Mouse (Mus musculus) bone marrow macrophage, adult 2 months (primary cell): ENCODE data around the gene Nuak1. TPM values are rescaled to one million over a fixed set of nuclear protein-coding genes. Genes with fewer than 3 reads are reported as not detected.

ENCODE experiments used
- H3K27ac ChIP-seq: 2 replicates; pipeline ENCODE4 v1.5.1; 2012; ENCODE audit warnings: low read depth, low read length; ENCODE audit not compliant: insufficient read depth
- H3K4me1 ChIP-seq: 2 replicates; pipeline ENCODE4 v1.6.1; 2012; ENCODE audit warnings: low read length; ENCODE audit not compliant: control insufficient read depth, insufficient read depth
- H3K4me3 ChIP-seq: 2 replicates; pipeline ENCODE4 v1.5.1; 2012; ENCODE audit warnings: mild to moderate bottlenecking, low read length, moderate library complexity; ENCODE audit not compliant: insufficient read depth
- CTCF ChIP-seq: IDR thresholded peaks from 2 replicates; pipeline ENCODE4 v1.5.1; 2012; ENCODE audit warnings: low read depth, mild to moderate bottlenecking, low read length, moderate library complexity
- POLR2A ChIP-seq: IDR thresholded peaks from 2 replicates; pipeline ENCODE4 v1.6.1; 2012; ENCODE audit warnings: mild to moderate bottlenecking, low read depth, low read length, borderline replicate concordance
- polyA plus RNA-seq: library from polyadenylated mRNA; stranded (reverse); fragments of >200 nt; gene quantifications from 2 replicates; pipeline ENCODE4 v1.2.4, GENCODE M21; 2012; ENCODE audit not compliant: missing spikeins, insufficient read depth, insufficient read length

Gene Nuak1
- polyA plus RNA-seq, 1 experiment, result 13.4 TPM

DNA sequence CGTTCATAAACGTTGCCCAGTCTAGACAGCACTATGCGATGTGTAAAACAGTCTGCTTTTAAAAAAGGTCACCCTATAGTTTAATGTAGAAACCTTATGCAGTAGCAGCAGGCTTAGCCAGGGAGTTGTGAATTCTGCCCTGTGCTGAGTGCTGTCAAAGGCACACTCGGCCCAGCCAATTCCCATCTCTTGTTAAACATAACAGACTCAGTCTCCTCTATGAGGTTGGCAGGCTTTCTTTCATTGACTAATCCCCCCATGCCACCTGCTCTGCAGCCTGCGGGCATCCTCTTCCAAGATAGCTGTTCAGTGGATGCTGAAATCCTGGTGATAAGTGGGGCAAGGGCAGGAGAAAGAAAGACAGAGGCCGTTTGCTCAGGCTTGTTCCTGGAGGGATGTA lies 27.1 kb downstream of the Nuak1 start:
- peak overlapping the region; percentile 83 for H3K27ac ChIP-seq
- peaks cover 47% of the 10 kb centered on the region for H3K4me1 ChIP-seq
- TF ChIP-seq CTCF (no peak), POLR2A (no peak)

DNA sequence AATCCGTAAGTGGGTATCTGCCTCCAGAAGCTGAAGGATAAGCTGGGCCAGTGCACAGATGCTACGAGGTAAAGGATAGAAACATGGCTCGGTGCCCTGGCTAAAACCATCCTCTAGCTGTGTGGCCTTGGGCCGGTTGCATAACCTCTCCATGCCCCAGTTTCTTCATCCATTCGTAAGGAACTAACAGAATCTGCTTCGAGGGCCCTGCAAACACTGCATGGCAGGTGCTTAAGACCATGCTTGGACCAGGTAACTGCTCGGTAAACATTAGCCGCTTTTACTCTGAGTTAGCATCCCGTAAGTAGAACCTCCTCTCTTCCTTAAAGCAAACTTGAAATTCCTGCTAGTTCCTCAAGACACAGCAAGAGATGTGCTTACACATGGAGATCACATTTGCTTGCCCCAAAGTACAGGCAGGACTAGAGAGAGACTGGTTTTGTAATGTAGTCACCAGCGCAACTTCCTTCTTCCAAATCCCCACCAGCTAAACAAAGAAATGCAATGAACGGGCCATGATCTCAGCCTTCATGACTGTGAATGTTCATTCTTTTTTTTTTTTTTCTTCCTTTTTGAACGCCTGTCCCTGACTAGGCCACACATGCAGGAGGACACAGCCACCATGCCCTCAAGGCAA lies 28.0 kb downstream of the Nuak1 start:
- TF ChIP-seq CTCF, result no peak
- no peak for TF ChIP-seq POLR2A
- Histone ChIP-seq H3K27ac (peak overlapping the region; percentile 83), H3K4me1 (peaks cover 47% of the 10 kb centered on the region), H3K4me3 (no peak overlapping the region)

More for the DNA sequence above, 27.1 kb downstream of the Nuak1 start:
- H3K4me3 ChIP-seq, result no peak overlapping the region

DNA sequence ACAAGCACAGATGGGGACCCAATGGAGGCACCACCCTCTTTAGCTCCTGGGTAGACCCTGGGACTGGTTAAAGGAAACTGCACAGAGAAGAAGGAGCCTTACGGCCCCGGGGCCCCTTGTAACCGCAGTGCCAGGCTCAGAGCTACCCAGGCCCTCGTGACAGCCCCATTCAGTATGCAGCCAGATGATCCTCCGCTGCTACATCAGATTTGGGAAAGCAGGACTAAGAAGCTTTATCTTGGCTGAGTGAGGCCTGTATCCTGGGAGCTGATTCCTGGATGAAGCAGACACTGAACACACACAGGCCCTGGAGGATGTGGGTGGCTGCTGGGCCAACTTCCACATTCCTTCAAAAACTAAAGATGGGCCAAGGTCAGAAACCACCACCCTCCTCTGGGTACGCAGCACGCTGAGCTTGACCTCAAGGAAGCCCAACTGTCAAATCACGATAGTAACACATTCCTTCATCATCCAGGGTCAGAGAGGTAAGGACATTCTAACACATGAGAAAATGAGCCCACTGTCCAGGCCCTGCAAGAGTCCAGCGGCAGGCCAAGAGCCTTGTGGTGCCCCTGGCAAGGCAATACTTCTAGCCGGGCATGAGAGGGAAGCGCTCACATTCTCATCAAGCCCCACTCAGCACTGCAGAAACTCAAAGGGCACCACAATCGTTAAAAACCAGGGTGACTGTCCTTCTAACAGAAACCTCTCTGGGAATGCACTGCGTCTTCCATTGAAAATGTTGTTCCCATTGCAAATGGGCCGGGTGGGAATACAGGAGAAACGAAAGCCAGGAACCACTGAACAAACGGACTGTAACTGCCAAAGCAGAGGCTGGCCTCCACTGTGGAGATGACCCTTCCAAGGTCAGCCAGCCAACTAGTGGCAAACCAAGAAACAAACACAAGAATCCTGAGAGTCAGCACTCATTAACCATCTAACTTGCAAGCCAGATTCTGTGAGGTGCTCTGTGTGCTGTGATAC lies 29.0 kb downstream of the Nuak1 start:
- peak; percentile 5; the same call in 1 of the 2 replicates for TF ChIP-seq CTCF
- no peak for TF ChIP-seq POLR2A
- Histone ChIP-seq H3K4me1 (peaks cover 47% of the 10 kb centered on the region), H3K4me3 (no peak overlapping the region), H3K27ac (peak overlapping the region; percentile 79)

DNA sequence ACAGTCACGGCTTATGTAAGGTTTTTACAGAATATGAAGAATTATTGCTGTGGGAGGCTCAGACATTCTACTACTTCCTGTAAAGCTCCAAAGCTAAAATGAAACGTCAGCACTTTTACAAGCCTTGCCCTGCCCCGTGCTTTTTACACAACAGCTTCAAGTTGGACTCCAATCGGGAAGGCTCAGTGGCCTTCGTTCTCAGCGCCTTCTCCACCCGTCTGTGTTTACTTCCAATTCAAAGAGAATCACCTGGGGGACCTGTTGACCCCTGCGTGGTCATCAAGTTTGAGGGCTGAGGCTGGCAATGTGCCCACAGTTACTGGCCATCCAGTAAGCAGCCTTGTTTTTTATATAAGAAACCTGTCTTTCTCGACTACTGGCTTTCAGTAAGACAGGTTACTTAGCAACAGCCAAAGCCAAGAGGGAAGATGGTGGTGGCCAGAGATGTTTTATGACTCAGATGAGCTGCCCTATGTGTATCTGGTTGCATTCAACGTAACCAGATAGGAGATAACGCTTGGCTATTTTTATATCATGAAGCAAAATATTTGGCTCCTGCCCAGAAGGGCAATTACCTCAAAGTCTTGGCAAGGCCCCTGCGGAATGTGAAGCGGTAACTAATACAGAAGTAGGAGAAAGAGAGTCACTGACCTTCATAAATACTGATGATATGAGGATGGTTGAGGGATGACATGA lies 31.3 kb downstream of the Nuak1 start:
- TF ChIP-seq CTCF (no peak), POLR2A (no peak)
- H3K4me3 ChIP-seq, result no peak overlapping the region
- peak overlapping the region; percentile 71 for H3K27ac ChIP-seq
- peaks cover 55% of the 10 kb centered on the region for H3K4me1 ChIP-seq

DNA sequence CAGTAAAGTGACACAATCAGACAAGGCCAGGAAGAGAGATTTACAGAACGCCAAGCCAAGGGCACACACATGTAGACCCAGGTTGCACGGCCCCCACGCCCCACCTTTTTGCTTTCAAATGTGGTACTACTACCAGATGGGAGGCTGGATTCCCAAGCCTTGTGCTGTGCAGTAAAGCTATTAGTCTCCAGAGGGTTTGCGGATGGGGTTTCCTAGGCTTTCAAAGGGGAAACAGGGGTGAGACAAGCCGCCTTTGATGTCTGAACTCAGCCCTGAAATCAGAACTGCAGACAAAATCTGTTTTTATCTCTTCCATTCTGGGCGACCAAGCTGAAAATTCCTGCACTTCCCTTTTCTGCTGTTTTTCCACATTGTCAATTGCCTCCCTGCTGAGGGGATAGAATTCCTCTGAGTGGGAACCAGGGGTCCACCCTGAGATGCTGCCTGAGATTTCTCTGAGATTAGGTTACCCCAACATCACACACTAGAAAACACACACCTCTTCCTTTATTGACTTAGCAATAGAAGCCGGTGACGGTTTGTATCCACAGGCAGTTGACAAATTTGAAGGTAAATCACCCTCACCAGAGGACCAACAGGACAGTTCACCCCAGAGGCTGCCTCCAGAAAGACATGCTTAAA lies 35.1 kb downstream of the Nuak1 start:
- no peak for TF ChIP-seq POLR2A
- peaks cover 41% of the 10 kb centered on the region for H3K4me1 ChIP-seq
- no peak overlapping the region for H3K4me3 ChIP-seq
- no peak overlapping the region for H3K27ac ChIP-seq

DNA sequence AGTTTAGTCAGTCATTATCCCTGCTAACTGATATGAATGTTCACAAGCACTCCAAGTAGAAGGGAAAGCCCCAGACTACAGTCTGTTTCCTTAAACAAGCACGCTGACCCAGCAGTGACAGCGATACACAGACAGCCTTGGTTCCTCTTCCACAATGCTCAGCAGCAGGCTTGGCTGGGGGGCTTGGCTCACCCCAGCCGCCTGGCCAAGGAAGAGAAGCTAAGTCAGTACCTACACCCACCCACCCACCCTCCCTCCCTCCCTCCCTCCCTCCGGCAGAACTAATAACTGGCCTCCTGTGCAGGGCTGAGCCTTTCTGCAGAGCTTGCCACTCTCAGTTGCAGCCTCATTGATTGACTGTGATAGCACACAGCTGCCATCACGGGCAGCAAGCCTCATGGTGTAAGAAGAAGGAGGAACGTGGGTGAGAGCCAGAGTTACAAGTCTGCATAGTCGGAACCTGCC lies 38.5 kb downstream of the Nuak1 start:
- H3K4me1 ChIP-seq, result peaks cover 47% of the 10 kb centered on the region
- TF ChIP-seq POLR2A (no peak), CTCF (no peak)
- H3K27ac ChIP-seq, result peak overlapping the region; percentile 84
- peak overlapping the region; percentile 2; the same call in 1 of the 2 replicates for H3K4me3 ChIP-seq

DNA sequence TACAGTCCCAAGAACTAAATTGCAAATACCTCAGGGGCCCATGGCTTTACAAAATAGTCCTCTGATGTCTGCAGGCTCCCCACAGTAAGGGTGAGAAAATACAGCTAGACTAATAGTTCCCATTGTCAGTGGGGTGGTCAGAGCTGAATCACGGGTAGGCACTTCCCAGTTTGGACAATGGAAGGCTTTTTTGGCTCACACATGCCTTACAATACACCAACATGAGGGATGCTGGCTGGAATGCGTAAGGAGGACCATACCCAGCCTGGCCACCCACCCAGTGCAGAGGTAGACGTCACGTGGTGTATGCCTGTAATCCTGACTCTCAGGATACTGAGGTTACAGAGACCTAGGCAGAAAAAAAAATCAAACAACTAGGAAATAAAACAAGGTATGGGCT lies 39.2 kb downstream of the Nuak1 start:
- peaks cover 47% of the 10 kb centered on the region for H3K4me1 ChIP-seq
- TF ChIP-seq POLR2A, result no peak
- no peak for TF ChIP-seq CTCF
- H3K4me3 ChIP-seq, result no peak overlapping the region
- H3K27ac ChIP-seq, result peak overlapping the region; percentile 84

DNA sequence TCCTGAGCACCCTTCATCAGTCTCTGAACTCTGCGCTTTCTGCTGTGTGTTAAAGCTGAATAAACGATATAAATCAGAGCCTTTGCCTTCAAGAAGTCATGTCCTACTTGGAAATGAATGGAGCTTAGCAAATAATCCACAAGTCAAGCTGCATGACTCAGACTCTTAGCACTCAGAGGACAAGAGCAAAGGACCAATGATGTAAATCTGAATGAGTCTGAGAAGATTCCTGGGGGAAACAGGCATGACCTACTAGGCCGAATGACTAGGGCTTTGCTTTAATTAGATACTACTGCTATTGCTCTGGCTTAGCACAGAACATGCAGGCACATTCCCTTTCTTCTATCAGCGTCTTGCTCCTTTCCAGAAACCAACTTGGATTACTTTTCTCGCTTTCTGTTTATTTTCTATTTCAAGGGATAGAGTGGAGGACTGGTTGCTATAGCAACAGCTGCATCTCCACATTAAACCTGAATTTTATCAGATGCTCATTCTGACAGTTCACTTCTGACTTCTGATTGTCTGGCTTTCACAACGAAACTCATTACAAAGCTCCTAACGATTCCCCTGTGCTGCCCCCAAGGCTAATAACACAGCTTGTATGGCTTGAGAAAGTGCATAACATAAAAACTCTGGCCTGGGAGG lies 40.2 kb downstream of the Nuak1 start:
- no peak for TF ChIP-seq CTCF
- TF ChIP-seq POLR2A, result no peak
- no peak overlapping the region for H3K27ac ChIP-seq

DNA sequence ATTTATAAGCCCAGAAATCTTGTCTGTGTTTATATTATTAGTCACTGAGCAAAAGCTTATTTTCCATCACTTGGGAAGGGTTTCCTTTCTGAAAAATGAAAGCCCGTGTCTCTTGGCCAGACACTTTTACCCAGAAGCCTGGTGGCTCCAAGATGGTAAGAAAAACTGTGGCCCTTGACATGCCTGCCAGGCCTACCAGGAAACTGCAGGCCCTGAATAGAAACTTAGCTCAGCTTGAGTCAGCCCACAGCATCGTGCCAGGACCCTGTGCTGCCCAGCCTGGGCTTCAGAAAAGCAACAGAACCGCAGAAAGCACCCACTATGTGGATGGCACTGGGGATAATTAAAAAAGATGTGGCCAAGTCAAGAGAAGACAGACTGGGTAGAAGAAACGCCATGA lies 43.1 kb downstream of the Nuak1 start:
- H3K27ac ChIP-seq, result no peak overlapping the region
- H3K4me1 ChIP-seq, result peaks cover 40% of the 10 kb centered on the region
- no peak overlapping the region for H3K4me3 ChIP-seq
- TF ChIP-seq POLR2A (no peak), CTCF (no peak)

More for the DNA sequence above, 40.2 kb downstream of the Nuak1 start:
- no peak overlapping the region for H3K4me3 ChIP-seq
- peaks cover 44% of the 10 kb centered on the region for H3K4me1 ChIP-seq
